Mouse (Mus musculus): Measurements from ENCODE around the gene Glrx.

Glrx gene

DNA sequence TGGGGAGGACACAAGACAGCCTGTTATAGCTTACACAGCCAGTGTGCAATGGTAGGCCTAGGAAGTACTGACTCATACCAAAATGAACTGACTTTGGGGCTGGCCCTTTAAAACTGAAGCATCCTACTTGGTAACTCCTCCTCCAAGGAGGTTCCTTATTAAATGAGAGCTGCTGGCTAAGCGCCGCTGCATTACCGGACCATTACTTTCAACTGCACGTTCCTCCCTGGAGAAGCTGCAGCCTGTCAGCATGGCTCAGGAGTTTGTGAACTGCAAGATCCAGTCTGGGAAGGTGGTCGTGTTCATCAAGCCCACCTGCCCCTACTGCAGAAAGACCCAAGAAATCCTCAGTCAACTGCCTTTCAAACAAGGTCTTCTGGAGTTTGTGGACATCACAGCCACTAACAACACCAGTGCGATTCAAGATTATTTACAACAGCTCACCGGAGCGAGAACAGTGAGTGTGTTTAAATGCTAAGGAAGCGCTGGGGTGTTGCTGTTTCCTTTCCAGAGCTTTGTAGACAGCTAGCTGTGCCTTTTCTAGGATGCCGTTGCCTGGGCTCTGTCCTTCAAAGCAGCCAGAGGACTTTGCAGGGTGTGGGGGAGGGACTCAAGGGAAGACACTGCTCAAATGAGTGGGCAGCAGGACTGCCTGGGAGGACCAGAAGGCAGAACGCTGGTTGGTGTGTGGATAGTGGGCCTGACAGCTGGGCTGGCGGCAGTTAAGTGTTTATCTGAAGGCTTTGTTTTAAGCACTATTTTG is at the start of gene Glrx:
Glrx (plus strand) TSS at position 150 of the 763 bp plus-strand sequence.
- in situ Hi-C loops (cut with MboI, MseI) = no loop called here

DNA sequence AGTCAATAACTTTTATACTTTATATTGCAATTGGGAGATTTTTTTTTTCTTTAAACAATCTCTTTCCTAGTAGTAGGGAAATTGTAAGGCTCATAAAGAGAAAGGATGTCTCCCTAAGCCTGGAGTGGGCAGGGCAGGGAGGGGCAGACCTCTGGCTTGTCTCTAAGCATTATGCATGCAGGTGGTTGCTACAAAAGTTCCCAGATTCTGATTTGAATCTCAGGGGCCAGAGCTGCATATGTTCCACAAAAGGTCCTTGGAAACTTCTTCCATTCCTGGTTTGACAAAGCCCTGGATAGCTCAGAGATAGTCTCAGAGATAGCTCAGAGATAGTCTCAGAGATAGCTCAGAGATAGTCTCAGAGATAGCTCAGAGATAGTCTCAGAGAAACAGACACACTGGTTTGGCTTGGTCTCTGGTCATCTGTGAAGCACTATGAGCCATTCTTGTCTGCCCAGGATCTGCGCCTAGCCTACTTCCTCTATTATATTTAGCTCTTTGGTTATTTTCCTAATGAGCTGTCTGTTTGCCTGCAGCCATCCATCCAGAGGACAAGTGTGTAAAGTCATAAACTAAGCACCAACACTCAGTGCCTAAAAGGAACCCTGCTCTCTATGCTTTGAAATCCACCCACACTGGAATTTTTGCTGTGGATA is 49.0 kb upstream of the Glrx start:
- in situ Hi-C loops (cut with MboI, MseI) = loop anchor here in 1 of 2 experiments (10.0 kb wide), 2 partner anchors 186 to 926 kb away; no protein-coding TSS in a partner anchor

DNA sequence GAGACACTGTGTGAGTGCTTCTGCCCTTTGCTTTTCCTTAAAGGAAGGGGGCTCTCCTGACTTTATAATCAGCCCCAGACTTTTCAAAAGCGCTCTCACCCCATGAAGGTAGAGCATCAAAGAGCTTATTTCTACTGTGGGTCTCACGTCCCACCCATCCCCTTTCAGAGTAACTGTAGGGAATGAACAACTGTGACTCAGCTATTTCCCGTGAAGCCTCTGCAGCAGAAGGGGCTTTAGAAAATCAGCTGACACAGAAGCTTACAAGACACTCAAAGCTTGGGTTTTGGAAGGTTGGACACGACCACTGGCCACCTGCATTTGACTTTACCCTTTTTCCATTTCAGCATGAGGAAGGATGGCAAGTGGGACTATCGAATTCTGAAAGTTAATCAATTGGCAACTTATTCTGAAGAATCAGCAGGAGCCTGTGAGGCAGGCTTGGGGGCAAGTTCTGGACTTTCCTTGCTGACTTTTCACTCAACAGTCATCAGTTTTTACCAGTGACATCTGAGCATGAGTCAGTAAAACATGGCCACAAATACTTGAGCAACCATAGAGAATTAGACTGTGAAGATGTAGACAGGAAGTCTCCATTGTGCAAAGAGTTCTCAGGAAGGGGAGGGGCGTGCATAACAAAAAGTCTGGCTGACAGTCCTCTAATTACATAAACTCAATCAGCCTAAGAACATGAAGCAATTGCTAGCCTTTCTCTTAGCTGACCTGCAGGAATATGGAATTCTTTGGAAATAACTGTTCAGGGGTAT is 45.6 kb upstream of the Glrx start:
- in situ Hi-C loops (cut with MboI, MseI) = loop anchor here in 1 of 2 experiments (10.0 kb wide), 2 partner anchors 189 to 929 kb away; no protein-coding TSS in a partner anchor

DNA sequence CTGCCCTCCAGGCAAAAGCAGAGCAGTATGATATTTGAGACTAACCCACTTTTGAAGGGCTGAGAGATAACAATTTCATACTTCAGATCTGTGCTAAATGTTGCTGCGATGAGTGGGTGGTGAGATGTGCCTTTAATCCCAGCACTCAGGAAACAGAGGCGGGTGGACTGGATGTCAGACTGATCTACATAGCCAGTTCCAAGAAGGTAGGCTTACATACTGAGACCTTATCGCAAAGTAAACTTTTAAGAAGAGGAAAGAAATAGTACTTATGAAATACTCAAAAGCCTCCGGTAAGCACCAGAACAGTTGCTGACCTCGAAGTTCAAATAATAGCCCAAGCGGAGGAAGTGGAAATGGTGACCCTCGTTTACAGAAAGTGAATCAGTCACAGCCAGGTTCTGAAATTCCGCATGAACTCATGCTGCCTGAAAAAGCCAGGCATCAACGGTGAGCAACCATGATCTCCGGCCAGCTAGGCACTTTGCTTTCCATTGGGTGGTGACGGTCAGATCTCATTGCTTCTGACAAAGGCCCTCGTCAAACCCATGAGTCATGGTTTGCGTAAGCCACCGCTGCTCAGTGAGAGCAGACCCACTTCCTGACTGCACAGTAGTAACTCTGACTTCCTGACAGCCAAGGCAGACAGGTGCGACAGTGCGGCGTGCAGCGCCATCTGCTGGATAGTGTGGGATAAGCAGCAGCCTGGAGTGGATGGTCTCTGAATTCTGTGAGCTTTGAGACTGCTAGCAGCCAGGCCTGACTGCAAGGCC is 42.1 kb upstream of the Glrx start:
- in situ Hi-C loops (cut with MboI, MseI) = loop anchor here (5.0 to 10.0 kb wide), 5 partner anchors 90 to 933 kb away; partner anchors contain the start of gene Ell2 (in 2 of the 2)

DNA sequence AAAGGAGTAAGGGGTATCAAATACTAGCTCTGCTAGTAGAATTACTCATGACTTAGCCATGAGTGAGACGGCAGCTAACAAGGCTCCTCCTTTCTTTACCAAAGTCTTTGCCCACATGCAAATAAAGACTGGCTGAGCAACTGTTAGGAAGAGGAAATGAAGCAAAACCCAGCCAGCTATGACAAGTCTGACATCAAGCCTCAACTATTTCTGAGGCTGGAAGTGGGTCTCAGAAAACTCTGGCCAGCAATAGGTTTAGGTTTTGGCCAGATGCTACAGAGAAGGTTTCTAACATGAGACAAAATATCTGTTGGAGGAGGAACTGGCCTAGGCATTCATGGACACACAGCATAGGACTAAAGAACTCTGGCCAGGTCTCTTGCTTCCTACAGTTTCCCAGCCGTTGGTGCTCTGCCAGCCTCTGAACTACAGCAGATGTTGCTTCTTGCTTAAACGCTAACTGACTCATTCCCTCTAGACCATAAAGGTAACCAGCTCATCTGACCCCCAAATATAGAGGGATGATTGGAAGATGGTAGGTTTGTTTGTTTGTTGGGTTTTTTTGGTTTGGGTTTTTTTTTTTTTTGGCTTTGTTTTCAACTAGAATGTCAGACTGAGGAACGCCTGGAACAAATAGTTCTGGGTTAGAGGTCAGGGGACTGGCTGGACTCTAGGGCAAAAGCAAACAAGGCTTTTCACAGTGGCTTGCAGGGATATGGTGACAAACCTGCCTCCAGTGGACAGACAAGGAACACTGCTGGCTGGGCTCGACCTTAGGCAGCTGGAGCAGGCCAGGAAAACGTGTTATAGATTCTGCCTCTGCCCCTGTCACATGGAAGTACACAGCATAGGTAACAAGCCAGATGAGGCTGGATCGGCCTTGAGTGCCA is 41.0 kb upstream of the Glrx start:
- in situ Hi-C loops (cut with MboI, MseI) = loop anchor here (5.0 to 10.0 kb wide), 5 partner anchors 91 to 934 kb away; partner anchors contain the start of gene Ell2 (in 2 of the 2)

DNA sequence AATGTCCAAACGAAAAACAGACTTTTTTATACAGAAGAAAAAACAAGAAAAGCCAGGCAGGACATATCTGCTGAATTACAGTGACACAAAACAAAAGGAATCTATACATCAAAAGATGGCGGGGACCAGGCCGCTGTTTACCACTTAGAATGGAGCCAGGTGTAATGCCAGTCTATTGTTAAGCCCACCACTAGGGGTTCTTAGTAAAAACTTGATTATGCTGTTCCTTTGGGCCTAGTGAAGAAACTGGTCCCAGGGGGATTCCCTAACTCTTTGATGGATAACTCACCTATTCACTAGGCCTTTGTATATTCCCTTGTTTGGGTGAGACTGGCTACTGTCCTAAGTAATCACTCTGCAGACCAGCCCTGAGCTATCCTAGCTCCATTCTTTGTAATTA is 40.2 kb upstream of the Glrx start:
- in situ Hi-C loops (cut with MboI, MseI) = loop anchor here (5.0 to 10.0 kb wide), 5 partner anchors 92 to 935 kb away; partner anchors contain the start of gene Ell2 (in 2 of the 2)

DNA sequence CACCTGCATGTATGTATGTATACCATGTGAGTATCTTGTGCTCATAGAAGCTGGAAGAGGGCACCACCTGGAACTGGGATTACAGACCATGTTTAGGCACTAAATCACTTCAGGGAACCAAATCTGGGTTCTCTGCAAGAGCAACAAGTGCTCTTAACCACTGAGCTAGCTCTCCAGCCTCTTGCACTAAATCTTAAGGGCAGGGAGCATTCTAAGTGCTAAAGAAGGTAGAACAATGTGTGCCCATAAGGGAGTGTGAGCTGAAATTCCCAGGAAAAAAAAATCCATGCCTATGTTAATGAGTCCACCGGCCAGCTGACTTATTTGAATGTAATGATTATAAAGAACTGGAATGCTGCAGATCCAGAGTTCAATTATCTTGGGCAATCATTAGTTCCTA is 31.7 kb upstream of the Glrx start:
- in situ Hi-C loops (cut with MboI, MseI) = no loop called here

DNA sequence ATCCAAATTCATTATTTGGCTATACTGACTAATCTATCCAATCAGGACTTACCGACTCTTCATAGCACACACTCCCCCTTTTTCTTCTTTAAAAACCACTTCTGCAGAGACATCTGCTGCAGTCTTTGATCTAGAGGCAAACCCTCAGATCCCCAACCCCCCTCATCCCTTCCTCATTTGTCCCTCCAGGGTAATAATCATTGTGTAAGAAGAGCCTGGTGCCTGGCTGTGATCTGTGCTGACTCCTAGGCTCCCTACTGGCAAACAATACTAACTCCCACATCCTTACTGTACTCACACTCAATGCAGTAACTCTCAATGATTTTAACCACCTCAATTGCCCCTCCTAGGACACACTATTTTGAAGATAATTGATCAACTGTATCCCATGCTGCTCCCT is 29.7 kb upstream of the Glrx start:
- in situ Hi-C loops (cut with MboI, MseI) = loop anchor here in 1 of 2 experiments (5.0 kb wide), 1 partner anchor 72 kb away; no protein-coding TSS in a partner anchor

DNA sequence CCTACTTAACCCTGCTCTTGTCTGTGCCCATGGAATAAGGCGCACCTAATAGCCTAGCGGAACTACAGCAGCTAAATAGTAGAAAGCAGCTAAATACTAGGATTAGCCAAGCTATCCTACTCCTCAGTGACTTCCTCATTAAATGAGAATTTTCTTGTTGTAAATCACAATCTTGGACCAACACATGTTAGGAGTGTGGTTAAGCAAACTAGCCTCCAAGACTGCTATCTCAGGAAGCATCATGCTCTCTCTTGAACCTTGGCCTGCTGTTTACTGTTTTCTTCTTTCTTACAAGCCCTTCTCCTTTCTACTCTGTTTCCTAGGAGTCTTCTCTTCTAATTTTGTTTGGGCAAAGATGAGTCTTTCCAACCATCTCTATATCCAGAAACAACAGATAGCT is 22.5 kb upstream of the Glrx start:
- in situ Hi-C loops (cut with MboI, MseI) = no loop called here

DNA sequence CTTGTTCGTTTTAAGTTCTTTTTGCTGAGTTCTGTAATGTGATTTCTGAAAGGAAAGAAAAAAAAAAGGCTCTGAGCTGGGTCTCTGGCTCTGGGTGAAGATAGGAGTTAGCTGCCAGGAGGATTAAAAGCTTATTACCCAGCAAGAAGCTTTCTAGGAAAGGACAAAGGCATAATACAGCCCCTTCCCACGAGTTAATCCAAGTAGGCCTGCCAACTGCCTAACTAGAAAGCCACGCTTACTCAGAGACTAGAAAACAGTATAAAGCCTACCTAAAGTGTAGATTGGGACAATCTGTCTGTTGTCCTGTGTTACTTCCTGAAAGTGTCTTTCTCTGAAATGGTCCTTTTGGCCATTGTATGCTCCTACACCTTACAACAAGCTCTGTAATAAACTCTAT is 21.2 kb upstream of the Glrx start:
- in situ Hi-C loops (cut with MboI, MseI) = no loop called here

DNA sequence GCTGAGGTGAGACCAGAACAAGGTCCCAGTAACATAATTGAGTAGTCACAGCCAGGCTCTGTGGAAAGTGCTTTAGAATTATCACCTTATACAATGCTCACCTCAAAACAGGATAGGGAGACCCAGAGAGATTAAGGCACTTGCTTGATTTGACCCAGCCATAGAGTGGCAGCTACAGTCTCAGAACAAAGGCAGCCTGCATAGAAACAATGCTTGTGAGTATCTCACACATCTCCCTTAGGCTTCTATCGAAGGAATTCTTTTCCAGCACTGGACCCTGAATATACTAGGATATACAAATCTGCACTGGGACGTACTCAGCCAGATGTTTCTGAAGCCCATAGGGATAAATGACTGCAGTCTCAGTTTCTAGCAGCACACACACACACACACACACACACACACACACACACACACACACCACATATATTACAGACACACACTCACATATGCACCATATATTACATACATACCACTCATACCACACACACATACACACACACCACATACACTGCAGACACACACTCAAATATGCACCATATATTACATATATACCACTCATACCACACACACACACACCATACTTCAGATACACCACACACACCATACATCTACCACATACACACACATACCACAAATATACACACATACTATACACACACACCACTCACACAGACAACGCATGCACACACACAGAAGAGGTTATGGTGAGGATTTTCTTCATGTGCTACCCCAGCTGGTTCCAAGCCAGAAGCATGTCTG is 20.5 kb upstream of the Glrx start:
- in situ Hi-C loops (cut with MboI, MseI) = no loop called here

DNA sequence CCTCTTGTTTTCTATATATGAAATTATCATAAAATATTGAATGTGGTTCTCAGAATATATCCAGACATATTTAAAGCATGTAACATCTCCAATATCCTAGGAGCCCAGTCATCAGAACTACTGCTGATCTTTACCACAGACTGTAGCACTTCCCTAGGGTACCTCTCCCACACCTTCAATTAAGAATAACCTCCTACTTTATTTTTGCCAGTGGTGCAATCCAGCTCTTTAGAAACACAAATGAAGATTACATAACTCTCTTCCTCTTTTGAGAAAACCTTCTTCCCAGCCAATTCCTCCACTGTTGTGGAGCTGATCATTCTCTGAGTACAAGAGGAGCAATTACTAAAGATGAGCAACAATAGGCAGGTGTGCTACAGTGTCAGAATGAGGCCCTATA is 19.8 kb upstream of the Glrx start:
- in situ Hi-C loops (cut with MboI, MseI) = loop anchor here (5.0 to 10.0 kb wide), 2 partner anchors 57 to 1885 kb away; partner anchors contain the start of gene Fam172a (in 1 of the 2)

DNA sequence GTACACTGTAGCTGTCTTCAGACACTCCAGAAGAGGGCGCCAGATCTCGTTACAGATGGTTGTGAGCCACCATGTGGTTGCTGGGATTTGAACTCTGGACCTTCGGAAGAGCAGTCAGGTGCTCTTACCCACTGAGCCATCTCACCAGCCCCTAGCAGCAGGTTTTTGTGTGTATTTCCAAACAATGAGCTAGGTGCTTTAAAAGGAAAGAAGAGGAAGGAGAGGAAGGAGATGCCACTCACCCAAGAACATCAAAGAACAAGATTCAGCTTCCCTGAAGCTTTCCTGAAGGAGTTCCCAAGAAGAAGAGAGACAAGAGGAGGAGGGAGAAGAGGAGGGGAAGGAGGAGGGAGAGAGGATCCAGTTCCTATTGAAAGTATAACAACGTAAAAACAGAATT is 17.3 kb upstream of the Glrx start:
- in situ Hi-C loops (cut with MboI, MseI) = loop anchor here (5.0 to 10.0 kb wide), 2 partner anchors 55 to 1882 kb away; partner anchors contain the start of gene Fam172a (in 1 of the 2)

DNA sequence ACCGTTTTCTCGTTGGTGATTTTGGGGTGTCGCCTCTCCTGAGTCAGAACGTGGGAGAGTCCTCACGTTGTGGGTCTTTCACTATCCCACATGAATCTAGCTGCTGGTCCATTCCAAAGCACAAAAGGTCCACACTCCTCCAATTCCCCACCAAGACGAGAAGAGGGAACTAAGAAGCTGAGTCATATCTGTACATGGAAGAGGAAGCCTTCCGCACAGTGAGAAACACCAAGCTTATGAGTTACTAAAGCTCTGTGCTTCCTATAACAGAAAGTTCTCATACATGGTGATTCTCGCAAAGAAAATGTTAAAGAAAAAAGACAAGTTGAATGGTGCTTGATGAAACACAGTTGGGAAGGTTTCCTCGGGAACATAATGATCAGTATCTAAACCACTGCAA is 16.5 kb upstream of the Glrx start:
- in situ Hi-C loops (cut with MboI, MseI) = loop anchor here (5.0 to 10.0 kb wide), 2 partner anchors 54 to 1882 kb away; partner anchors contain the start of gene Fam172a (in 1 of the 2)

DNA sequence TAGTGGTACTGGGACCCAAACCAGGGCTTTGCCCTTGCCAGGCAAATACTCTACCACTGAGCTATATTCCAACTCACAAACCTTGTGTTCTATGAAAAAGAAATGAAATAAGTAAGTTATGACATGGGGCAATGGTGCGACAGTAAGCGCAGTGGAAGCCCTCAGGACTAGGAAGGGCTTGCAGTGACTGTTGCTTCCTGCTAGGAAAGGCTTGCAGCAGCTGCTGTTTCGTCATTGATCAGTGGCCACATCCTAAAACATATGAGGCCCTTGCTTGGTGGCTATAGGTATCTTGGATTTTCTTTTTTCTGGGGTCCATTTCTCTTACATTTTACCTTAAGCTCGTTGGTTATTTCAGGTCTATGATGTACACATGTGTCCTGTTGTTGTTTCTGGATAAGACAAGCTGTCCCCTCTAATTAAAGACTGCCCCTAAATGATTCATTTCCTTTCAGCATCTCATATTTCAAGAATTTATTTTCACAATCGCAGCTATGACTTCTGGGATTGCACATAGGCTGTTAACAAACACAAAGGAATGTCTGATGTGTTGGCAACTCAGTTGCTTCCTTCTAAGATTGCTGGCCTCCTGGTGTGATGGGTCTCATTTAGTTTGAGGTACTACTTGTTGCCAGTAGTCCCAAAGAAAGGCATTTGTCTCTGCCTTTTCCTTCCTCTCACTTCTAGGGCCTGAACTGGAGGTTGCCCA is 14.9 kb upstream of the Glrx start:
- in situ Hi-C loops (cut with MboI, MseI) = loop anchor here (5.0 to 10.0 kb wide), 2 partner anchors 53 to 1880 kb away; partner anchors contain the start of gene Fam172a (in 1 of the 2)

DNA sequence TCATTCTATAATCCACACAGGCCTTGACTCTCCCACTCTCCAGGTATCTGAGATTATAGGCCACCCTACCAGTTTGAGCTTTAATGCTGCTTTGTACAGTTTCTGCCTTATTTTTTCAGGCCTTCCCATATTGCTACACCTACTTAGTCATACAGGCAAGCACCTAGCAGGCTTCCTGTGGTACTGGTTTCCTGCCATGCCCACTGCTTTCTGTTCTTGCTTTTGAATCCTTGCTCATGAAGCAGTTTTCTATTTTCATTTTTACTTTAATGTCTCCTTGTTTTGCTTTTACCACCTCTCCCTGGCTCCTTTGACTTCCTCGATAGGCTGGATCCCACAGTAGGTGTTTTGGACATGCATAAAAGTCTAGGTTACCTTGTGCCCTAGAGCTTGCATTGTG is 14.3 kb upstream of the Glrx start:
- in situ Hi-C loops (cut with MboI, MseI) = loop anchor here in 1 of 2 experiments (10.0 kb wide), 1 partner anchor 1879 kb away; the partner anchor contains the start of gene Fam172a

DNA sequence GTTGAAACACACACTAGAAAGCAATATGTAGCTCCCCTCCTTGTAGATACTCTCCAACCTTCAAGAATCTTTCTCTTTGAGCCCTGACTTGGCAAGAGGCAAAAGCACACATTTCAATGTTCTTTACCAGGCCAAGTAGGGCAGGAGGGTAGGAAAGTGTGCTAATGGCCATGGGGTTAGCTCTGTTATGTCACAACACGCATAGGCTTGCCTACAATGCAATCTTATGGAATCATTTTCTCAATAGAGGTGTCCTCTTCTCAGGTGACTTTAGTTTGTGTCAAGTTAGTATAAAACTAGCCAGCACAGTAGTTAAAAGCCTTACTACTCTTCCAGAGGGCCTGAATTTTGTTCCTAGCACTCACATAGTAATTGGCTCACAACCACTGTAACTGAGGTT is 9.0 kb upstream of the Glrx start:
- in situ Hi-C loops (cut with MboI, MseI) = no loop called here

DNA sequence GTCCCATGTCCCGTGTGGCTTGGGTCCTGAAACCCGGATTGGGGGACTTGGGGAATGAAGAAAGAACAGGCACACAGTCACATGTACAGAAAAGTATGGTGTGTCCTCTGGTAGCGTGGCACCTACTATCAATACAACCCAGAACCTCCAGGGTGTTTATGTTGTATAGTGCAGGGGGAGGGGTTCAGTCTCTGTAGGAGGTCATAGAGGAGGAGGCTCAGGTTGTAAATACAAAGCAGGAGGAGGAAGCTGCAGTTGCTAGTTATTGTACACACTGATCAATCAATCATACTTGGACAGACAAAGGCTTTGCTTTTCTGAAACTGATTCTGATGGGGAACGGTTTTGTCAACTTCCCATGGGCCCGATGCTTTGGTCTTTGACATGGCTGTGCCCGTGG is 8.0 kb upstream of the Glrx start:
- in situ Hi-C loops (cut with MboI, MseI) = no loop called here
